Mouse (Mus musculus): ENCODE measurements at regions not wholly inside any gene's neighbourhood (a gene's known extent, or its start where the extent isn't known, plus 50 kb on each side); places are given as distances from the start of the nearest gene placed in this dataset.

GRCm38 (mm10) chr9:71058655-71059054 lies 106.6 kb upstream of the Lipc start:
- intact Hi-C loops (cut with DNase I), result no loop called here
- DNase-seq (ENCODE audit: low spot score in 2 of 2), result no peak

- intact Hi-C loops (cut with DNase I), result no loop called here
- DNase-seq (ENCODE audit: low spot score in 2 of 2), result no peak
Measured at GRCm38 (mm10) chr9:71056836-71057235, 104.8 kb upstream of the Lipc start.

- DNase-seq (ENCODE audit: low spot score in 2 of 2), result no peak
- intact Hi-C loops (cut with DNase I), result loop anchor here (10.0 kb wide), 1 partner anchor 701 kb away; no protein-coding TSS in a partner anchor
Measured at GRCm38 (mm10) chr9:71043899-71044298, 91.9 kb upstream of the Lipc start.

- intact Hi-C loops (cut with DNase I), result no loop called here
- DNase-seq (ENCODE audit: low spot score in 2 of 2), result no peak
Measured at GRCm38 (mm10) chr9:71035286-71035685, 83.3 kb upstream of the Lipc start.

- no peak for DNase-seq (ENCODE audit: low spot score in 2 of 2)
- intact Hi-C loops (cut with DNase I), result no loop called here
Measured at GRCm38 (mm10) chr9:71032156-71032555, 80.1 kb upstream of the Lipc start.

- intact Hi-C loops (cut with DNase I), result no loop called here
Measured at GRCm38 (mm10) chr9:71030203-71030921, 78.3 kb upstream of the Lipc start.

GRCm38 (mm10) chr9:71028102-71028501 lies 76.1 kb upstream of the Lipc start:
- DNase-seq (ENCODE audit: low spot score in 2 of 2), result no peak
- intact Hi-C loops (cut with DNase I), result no loop called here

More at GRCm38 (mm10) chr9:71030203-71030921, 78.3 kb upstream of the Lipc start:
- no peak for DNase-seq (ENCODE audit: low spot score in 2 of 2)

GRCm38 (mm10) chr9:71027626-71028025 lies 75.6 kb upstream of the Lipc start:
- intact Hi-C loops (cut with DNase I), result no loop called here
- DNase-seq (ENCODE audit: low spot score in 2 of 2), result no peak

GRCm38 (mm10) chr9:71025196-71025595 lies 73.2 kb upstream of the Lipc start:
- intact Hi-C loops (cut with DNase I), result no loop called here
- no peak for DNase-seq (ENCODE audit: low spot score in 2 of 2)

- DNase-seq (ENCODE audit: low spot score in 2 of 2), result no peak
- intact Hi-C loops (cut with DNase I), result no loop called here
Measured at GRCm38 (mm10) chr9:71018206-71018605, 66.2 kb upstream of the Lipc start.

GRCm38 (mm10) chr9:71017396-71018179 lies 65.6 kb upstream of the Lipc start:
- intact Hi-C loops (cut with DNase I), result no loop called here

GRCm38 (mm10) chr9:71015942-71016341 lies 63.9 kb upstream of the Lipc start:
- intact Hi-C loops (cut with DNase I), result no loop called here
- DNase-seq (ENCODE audit: low spot score in 2 of 2), result peak; percentile 34 to 84

More at GRCm38 (mm10) chr9:71017396-71018179, 65.6 kb upstream of the Lipc start:
- no peak for DNase-seq (ENCODE audit: low spot score in 2 of 2)

- DNase-seq (ENCODE audit: low spot score in 2 of 2), result no peak
- intact Hi-C loops (cut with DNase I), result no loop called here
Measured at GRCm38 (mm10) chr9:71015400-71015799, 63.4 kb upstream of the Lipc start.

GRCm38 (mm10) chr9:71012399-71012798 lies 60.4 kb upstream of the Lipc start:
- DNase-seq (ENCODE audit: low spot score in 2 of 2), result no peak

GRCm38 (mm10) chr9:71004631-71005030 lies 52.6 kb upstream of the Lipc start:
- intact Hi-C loops (cut with DNase I), result no loop called here
- DNase-seq (ENCODE audit: low spot score in 2 of 2), result no peak

More at GRCm38 (mm10) chr9:71012399-71012798, 60.4 kb upstream of the Lipc start:
- intact Hi-C loops (cut with DNase I), result no loop called here
